Mouse (Mus musculus): ENCODE data around the gene Hoxb6.

DNA sequence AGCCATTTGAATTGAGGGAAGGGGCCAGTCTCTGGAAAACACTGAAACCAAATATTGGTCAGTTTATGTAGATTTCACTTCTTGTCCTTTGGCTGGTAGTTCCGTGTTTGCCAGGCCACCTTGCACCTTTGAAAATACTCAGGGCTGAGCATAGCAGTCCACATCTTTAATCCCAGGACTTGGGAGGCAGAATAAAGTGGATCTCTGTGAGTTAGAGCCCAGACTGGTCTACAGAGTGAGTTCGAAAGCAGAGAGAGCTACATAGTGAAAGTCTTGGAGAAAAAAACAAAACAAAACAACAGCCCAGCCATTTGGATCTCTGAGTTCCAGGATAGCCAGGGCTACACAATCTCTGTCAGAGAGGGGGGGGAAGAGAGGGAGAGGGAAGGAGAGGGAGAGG, 35.1 kb upstream of the Hoxb6 start:
- no peak for TF ChIP-seq POLR2A (IDR thresholded peaks at IDR 0.05; ENCODE audit: extremely low read depth, insufficient read depth, low read length)
- TF ChIP-seq CTCF (IDR thresholded peaks at IDR 0.05; ENCODE audit: low read depth, low read length), result no peak

Data from liver, adult 2 months (tissue).